Mouse (Mus musculus): ENCODE data around the gene Trappc2l. TPM values are rescaled to one million over a fixed set of nuclear protein-coding genes. Genes with fewer than 3 reads are reported as not detected.
A peak's percentile ranks its signal among the peaks of the same experiment; 100 is the strongest.

The Trappc2l gene
- total RNA-seq, 4 experiments from 2014 or later = 38.7 to 49.7 (median 44.0) TPM

DNA sequence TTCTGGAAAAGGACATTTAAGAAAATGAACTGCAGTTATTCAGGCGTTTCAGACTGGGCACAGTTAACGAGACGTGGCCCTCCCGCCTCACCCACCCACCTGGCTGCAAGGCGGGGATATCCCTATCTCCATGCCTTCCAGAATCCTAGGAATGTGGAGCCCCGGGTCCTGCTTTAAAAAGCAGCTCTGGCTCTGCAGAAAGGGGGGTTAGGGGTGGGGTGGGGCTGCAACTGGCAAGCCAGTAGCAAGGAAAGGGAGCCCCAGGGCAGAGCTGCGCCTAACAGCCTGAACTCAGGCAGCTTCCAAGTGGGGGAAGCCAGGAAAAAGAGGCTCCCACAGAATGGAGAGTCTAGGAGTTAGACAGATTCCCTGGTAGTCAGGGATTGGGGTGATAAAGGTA lies 32.2 kb upstream of the Trappc2l start:
- DNase-seq (ENCODE audit: low spot score in 2 of 2) = no peak

DNA sequence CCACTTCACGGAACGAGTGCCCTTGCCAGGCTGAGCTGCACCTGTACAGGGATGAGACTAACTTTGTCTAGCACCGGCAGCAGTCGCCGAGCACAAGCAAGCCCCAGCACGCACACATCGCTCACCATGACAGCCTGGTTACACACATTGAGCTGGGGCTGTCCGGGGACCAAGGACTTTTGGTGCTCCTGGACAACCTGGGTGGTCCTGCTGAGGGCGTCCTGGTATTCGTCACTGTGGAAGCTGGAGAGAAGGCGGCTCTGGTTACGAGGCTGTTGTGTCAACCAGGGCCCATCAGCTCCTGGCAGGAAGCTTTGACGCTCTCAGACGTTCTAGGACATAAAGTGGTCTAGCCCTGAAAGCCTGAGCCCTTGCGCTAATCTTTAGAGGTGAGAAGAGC lies 30.5 kb upstream of the Trappc2l start:
- no peak for DNase-seq (ENCODE audit: low spot score in 2 of 2)

GRCm38 (mm10) chr8:122584981-122585380 lies 26.5 kb upstream of the Trappc2l start:
- DNase-seq (ENCODE audit: low spot score in 2 of 2) = no peak

DNA sequence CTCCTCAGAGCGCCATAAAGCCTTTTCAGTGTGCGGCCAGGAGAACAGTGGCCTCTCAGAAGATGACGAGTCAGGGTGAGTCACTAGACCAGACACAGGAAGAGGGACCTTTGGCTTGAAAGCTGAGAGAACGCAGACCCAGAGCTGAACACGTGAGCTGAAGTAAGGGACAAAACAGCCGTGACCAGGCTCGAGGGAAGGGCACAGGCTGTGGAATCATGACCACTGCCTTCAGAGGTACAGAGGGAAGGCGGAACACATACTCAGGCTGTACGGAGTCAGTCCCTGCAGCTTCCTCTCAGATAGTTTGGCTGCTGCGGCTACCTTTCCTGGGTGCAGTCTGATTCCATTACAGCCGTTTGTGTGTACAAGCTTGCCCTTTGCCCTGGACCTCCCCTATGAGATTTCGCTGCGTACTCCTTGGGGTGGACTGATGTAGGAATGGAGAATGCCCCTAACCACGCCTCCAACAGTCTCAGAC lies 26.0 kb upstream of the Trappc2l start:
- no peak for DNase-seq (ENCODE audit: low spot score in 2 of 2)

DNA sequence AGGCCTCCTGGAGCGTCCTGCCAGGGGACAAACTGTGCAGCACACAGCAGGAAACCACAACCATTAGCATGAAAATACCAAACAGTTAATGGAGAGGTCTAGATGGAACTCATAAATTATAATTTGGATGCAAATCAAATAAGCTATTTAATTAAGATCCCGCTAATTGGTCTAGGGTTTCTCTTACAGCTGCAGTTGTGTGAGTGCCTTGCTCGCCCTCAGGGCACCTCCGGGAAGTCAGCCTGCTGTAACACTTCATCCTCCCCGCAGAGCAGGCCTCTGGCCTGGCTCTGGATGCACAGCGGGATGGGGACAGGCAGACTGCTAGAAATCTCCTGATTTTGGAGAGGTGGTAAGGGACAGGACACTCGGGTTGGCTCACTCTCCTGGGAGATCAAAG lies 25.3 kb upstream of the Trappc2l start:
- no peak for DNase-seq (ENCODE audit: low spot score in 2 of 2)

GRCm38 (mm10) chr8:122586749-122587148 lies 24.7 kb upstream of the Trappc2l start:
- DNase-seq (ENCODE audit: low spot score in 2 of 2) = no peak

DNA sequence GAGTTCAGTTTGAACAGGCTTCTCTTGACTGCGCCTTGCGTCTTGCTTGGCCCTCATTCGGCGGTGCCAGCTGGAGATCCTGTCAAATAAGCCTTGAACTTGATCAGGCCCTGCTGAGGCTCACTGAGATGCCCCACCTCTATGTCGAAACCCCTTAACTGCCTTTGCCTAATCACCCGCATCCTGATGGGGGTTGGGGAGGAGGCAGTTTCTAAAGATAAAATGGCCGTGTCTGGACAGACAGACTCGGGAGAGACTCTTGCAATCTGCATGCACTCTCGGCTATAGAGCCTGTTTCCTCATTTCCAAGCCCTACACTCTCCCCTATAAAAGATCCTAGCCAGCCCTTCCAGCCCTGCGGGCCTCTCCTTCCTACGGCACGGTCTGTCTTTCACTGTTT lies 18.2 kb upstream of the Trappc2l start:
- DNase-seq (ENCODE audit: low spot score in 2 of 2) = no peak

DNA sequence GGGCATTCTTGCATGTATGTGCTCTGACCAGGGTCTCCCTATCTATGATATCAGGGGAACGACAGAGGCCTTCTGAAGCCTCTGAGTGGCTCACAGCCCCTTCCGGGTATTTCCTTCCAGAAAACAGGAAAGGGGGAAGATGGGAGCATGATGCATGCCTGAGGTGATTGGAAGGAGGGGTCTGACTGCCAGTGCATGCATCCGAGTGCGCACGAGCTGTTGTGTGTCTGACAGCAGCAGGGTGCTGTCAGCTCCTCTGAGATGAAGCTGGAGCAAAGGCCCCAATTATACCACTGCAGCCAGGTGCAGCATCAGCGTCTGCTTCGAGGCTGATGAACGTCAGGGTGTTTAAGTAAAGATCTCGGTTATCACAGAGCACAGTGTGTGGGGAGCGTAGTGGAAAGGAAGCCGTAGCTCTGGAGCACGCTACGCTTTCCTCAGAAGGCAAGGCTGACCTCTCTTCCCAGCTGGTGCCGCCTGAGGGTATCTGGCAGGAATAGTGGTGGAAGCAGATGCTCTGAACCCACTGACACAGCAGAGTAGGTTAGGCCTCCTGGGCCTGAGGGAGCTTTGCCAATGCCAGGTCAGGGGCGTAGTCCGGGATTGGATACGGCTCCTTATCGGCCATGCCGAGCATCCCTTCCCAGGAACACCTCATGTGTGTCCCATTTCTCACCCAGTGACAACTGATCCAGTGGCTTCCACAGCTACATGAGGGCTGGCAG lies 17.5 kb upstream of the Trappc2l start:
- no peak for DNase-seq (ENCODE audit: low spot score in 2 of 2)

DNA sequence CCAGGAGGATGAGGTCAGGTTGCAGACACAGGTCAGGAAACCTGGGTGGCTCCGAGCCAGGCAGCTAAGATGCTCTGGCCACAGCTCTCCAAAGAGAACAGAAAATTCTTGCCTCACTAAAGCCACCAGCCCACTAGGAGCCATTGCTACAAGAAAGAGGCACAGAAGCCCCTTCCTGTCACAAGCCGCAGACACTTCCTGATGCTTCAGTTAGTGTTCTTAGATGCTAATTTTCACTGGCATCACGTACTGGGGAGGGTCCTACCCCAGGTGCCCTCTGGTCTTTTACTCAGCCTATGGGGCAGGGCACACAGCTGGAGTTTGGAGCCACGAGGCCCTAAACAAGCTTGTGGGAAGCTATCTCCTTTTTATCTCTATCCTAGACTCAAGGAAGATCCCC lies 15.4 kb upstream of the Trappc2l start:
- DNase-seq (ENCODE audit: low spot score in 2 of 2) = no peak

- DNase-seq (ENCODE audit: low spot score in 2 of 2) = no peak
Measured at GRCm38 (mm10) chr8:122600666-122601065, 10.8 kb upstream of the Trappc2l start.

GRCm38 (mm10) chr8:122604640-122605039 lies 6.8 kb upstream of the Trappc2l start:
- no peak for DNase-seq (ENCODE audit: low spot score in 2 of 2)

- no peak for DNase-seq (ENCODE audit: low spot score in 2 of 2)
Measured at GRCm38 (mm10) chr8:122605367-122605766, 6.1 kb upstream of the Trappc2l start.

DNA sequence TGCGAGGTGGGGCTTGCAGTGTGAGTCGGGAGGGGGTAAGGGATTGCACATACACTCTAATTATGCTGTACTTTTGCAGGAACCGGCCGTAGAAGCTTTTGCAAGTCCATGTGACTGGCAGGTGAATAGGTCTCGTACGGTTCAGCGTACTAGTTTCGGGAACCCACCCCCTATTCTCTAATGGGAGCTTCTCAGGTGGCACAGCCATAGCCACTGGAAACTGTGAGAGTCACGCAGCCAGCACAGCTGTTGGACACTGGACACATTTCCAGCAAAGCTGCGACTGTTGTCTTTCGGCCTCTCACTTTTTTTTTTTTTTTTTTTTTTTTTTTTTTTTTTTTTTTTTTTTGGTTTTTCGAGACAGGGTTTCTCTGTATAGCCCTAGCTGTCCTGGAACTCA lies 4.6 kb upstream of the Trappc2l start:
- no peak for DNase-seq (ENCODE audit: low spot score in 2 of 2)

DNA sequence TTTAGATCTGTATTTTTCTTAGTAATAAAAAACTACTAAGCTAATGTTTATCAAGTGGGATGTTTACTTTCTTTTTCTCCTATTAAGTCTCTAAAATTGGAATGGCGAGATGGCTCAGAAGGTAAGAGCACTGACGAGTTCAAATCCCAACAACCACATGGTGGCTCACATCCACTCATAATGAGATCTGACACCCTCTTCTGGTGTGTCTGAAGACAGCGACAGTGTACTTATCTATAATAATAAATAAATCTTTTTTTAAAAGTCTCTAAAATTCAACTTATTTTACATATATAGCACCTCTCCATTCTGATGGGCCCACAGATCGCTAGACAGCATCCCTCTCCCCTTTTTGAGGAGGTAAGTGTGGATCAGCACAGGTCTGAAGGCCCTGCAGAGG lies 1.2 kb upstream of the Trappc2l start:
- DNase-seq (ENCODE audit: low spot score in 2 of 2) = no peak

DNA sequence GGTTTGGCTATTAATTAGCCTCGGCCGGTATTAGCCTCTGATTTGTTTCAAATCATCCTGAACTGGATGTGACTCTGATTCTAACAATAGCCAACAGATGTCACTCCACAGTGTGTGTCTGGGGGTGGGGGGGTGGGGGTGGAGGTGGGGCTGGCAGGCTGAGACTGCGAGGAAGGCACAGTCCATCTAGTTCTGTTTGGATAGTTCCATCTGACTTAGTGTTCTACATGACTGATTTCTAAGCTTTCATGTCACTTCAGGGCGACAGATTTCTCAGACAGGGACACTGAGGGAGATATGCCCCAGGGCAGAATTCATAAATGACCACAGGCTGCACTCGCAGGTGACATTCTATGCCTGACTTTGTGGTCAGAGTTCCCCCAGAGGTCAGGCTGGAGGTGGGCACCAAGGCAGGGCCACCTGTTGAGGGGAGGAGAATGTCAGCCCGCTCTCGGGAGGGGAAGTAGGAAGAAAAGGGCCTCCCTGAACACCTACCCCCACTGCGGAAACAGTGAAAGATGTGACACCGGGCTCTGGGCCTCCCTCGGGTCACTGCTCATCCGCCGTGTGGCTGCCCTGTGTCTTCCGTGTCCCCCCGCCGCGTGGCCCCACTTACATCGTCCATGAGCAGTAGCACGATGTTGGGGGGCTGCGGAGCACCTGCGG lies 695 bp upstream of the Trappc2l start:
- peak in 1 of 2 experiments; percentile 16 for DNase-seq (ENCODE audit: low spot score in 2 of 2)

DNA sequence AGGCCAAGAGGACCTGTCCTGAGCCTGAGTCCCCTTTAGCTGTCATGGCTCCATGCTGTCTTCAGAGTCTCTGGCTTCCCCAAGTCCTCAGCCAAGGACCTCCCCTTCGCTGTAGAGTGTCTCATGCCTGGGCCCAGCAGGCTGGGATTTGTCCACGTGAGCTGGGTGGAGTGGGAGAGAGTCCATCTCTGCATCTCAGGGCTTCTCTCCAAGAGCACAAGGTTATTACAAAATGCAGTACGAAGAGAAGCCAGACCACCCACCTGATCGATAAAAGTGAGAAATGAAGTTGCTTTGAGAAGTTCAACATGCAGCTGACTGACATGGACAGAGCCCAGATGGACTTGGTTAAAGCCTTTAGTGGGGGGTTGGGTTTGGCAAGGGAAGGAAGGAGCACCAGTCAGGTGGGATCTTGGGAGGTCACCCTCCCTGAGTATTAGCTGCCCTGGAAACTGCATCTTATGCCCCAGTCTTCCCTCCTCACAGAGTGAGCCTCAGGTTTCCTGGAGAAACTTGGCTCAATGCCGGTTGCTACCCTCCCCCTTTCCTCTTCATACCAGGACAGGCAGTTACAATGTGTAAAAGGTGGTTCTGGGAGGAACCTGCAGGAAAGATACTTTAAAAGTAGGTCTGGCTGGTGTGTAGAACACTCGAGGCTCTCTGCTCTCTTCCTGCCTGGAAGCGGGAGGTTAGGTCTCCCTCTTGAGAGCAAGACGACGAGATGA lies 4.9 kb downstream of the Trappc2l start:
- no peak for DNase-seq (ENCODE audit: low spot score in 2 of 2)

GRCm38 (mm10) chr8:122617947-122618546 lies 6.6 kb downstream of the Trappc2l start:
- peak; percentile 74 to 79 for DNase-seq (ENCODE audit: low spot score in 2 of 2)

DNA sequence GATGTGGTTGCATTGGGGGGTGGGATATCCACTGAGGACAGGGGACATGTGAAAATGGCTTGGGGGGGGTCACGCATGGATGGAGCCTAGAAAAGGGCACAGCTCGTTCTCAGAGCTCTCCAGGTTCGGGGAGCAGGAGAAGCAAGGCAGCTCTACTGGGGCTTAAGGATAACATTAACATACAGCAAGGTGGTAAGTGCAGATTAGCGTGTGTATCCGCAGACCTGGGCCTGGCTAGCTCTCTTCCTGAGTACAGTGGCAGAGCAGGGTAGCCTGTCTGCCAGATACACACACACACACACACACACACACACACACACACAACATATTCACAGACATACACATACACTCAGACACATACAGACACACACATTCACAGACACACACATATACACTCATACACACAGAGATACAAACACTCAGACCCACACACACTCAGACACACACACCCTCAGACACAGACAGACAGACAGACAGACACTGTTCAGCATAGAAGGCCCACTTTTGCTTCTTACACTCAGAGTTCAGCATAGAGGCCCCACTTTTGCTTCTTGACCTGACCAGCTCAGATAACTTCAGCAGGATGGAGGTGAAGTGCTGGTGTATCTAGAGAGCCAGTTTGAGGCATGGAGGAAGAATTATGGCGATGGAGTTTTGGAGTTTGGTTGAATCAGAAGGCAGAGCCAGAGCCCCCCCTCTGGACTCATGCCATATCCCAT lies 7.4 kb downstream of the Trappc2l start:
- no peak for DNase-seq (ENCODE audit: low spot score in 2 of 2)

DNA sequence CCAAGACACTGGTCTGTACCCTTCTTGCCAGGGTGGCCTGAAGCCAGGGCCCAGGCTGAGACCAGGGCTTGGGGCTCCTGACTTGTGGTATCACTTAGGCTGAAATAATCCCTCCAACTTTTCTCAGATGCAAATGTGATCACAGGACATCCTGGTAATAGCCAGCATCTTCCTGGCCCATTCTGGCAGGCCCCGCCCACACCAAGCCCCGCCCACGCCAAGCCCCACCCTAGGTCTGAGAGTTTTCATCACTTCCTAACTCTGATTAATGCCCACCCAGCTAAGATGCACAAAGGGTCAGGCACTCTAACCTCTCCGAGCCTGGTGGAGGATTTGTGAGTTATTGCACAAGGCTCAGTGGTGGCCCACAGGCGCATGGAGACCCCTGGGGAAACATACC lies 9.0 kb downstream of the Trappc2l start:
- DNase-seq (ENCODE audit: low spot score in 2 of 2) = no peak

DNA sequence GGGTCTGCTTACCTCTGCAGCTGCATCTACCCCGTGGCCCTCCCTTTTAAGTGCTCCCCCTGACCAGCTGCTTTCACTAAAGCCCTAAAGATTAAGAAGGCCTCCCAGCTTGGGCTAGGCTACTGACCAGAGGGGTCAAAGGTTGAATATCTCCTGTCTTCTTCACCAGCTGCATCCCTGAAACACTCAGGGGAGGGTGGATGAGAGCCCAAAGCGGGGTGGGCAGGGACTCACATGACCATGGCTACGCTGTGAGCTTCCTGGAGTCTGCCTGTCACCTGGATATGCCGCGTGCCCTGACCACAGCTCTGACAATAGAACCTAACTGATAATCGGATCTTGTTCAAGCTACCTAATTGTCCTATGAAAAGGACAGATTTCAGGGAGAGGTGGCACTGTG lies 11.3 kb downstream of the Trappc2l start, which contains the start of gene Pabpn1l:
Gene Pabpn1l, minus strand, starts transcription at position 13 of the 400 bp plus-strand sequence.
- no peak for DNase-seq (ENCODE audit: low spot score in 2 of 2)

All from gastrocnemius, adult 8-10 months (tissue).